Mouse (Mus musculus) lung, postnatal 10 days (tissue): Measurements from ENCODE around the gene Fgf14.
"Not testable (repeated sequence)": the region's sequence is repeated elsewhere in the genome, so short reads cannot be mapped to it uniquely, and the experiment has no call there.

Source experiments
- DNase-seq: peaks from one replicate; pipeline ENCODE4 v3.0.0; 2021

Gene Fgf14

DNA sequence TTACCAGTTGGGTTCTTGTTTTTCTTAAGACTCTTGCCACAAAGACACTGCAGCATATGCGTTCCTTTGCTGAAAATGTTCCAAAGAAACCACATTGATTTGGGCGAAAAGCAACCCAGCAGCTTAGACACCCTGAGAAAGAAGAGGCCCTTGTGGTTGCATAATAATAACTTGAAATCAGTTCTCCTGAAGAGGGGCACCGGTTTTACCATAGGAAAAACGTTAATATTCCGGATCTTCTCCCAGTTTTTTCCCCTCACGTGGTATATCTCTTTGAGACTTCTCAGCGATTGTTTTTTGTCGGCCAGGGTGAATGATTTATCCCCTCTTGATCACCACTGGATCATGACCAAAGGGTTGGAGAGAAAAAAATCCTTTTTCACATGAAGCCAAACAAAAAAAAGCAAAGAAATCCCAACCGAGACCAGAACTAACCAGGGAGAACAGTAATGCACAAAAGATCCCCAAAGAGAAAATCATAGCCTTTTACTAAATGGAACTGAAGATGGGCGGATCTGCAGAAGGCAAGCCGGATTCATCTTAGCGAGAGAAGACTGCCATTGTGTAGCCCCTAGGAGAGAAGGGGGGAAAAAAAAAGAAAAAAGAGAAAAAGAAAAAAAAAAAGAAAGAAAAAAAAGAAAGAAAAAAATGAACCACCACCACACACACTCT lies at the start of gene Fgf14:
Gene Fgf14 (minus strand): TSS at position 622 of the 672 bp plus-strand sequence.
- DNase-seq = no peak

DNA sequence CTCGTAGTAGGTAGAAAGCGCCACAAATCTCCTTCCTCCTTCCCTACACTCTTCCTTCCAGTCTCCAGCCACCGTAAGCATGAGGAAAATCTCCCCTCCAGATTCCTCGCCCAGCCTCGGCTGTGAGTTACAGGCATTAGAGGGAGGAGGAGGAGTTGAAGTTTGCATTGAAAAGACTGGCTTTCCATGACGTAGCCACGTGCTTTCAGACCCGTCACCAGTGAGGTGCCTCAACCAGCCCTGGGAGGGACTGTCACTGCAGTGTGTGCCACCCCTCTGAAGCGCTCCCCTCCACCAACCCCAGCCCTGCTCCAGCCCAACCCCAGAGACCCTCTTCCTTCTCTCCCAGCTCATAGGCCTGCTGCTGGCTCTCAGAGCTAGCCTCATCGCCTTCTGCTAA lies 452 bp upstream of the Fgf14 start:
- no peak for DNase-seq

GRCm38 (mm10) chr14:124675654-124676505 lies 1.0 kb downstream of the Fgf14 start:
- DNase-seq = no peak

DNA sequence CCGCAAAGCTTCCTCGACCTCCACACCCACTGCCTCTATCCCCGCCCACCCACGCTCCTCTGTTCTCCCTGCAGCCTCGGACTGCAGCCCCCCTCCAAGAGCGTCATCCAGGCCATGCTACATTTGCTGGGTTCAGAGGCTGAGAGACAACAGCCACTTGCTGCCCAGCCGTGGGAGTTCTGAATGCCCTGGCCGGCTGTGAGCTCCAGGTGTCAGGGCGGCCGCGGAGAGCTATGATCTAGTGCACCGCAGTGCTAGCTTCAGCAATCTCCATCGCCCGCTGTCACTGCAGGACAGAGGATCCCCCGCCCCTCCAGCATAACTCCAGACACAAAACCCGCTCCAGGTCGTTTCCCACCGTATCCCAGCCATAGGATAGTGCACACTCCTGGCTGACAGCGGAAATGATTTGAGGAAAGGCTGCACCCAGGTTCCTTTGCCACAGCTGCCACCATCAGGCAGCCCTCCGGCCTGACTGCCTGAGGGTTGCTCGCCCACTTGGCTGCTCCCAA lies 1.7 kb downstream of the Fgf14 start:
- peak; percentile 1 for DNase-seq

DNA sequence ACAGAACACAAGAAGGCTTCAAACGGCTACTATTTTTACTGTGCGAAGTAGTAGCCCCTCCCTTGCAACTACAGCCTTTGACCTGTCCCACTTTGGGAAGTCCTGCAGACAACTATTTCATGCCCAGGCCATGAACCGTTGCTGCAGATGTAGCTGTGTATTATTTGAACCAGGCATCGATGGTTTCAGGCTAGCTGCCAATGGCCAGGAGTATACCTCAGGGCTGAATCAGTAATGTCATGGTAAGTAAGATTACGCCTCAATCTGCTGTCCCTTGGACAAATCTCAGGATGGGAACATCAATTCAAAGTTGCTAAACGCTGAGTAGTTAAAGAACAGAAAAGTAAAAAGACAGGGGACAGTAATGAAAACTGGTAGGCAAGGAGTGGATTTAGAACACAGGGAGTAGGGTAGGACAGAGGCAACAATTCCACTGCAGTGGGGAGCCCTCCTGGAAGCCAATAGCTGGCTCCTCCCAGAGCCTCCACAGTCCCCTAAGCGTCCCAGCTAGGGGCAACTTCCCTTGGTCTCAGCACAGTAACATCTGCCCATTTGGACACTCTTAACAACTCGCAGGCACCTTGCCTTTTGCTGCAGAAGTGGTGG lies 2.3 kb downstream of the Fgf14 start:
- DNase-seq = no peak

- peak; percentile 1 for DNase-seq
Measured at GRCm38 (mm10) chr14:124669739-124670138, 7.2 kb downstream of the Fgf14 start.

GRCm38 (mm10) chr14:124642822-124643221 lies 34.1 kb downstream of the Fgf14 start:
- DNase-seq = no peak

GRCm38 (mm10) chr14:124634881-124635280 lies 42.0 kb downstream of the Fgf14 start:
- DNase-seq = peak; percentile 1

DNA sequence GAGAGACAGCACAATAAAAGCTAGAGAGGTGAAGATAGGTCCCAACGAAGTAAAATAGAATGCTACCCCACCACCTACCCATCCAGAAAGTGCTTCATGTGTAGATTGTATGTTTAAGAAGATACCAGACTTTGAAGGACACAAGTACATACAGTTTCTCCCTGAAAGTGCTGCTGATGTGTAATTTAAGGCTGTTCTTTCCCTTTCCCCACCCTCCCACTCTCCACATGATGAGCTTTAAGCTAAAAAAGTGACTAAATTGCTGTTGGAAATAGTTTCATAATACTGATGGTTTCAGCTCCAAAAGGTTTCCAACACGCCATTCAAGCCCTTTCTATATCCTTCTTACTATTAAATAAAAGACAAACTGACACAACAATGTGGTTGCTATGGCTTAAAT lies 63.5 kb downstream of the Fgf14 start:
- DNase-seq = no peak

GRCm38 (mm10) chr14:124606036-124606711 lies 70.8 kb downstream of the Fgf14 start:
- no peak for DNase-seq

GRCm38 (mm10) chr14:124605031-124605743 lies 71.7 kb downstream of the Fgf14 start:
- no peak for DNase-seq

GRCm38 (mm10) chr14:124576571-124576970 lies 100.4 kb downstream of the Fgf14 start:
- DNase-seq = no peak

- no peak for DNase-seq
Measured at GRCm38 (mm10) chr14:124575130-124575885, 101.6 kb downstream of the Fgf14 start.

DNA sequence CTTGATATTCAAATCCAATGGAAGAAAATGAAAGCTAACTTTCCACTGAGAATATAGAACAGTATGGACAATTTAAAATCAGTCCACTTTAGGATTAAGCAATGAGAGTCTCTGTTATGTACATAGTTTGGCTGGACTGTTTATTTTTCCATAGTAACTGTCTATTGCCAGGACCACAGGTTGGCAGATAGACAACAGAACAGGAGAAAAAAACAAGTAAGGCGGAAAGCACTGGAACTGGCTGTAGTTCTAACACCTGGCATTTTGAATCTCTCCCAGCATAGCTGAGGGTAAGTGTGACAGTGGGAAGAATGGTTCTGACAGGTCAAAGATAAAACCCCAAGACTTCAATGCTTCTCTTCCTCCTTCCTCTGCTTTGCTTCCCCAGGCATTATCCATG lies 110.5 kb downstream of the Fgf14 start:
- DNase-seq = no peak

DNA sequence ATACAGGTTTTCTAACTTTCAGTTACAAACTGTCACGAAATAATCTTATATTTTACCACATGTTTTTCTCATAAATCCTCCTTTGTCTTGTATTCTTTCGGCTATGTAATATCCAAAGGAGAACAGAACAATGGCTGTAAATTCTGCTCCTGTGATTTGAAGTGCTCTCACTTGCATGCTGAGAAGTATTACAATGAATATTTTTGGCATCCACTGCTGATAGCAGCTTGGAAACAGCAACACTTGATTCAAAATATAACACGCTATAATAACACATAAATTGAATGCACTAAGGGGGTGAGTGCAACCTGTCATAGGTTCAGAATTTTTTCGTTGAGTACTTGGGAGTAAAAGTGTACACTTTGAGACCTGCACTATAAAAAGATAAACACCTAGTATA lies 115.4 kb downstream of the Fgf14 start:
- no peak for DNase-seq

DNA sequence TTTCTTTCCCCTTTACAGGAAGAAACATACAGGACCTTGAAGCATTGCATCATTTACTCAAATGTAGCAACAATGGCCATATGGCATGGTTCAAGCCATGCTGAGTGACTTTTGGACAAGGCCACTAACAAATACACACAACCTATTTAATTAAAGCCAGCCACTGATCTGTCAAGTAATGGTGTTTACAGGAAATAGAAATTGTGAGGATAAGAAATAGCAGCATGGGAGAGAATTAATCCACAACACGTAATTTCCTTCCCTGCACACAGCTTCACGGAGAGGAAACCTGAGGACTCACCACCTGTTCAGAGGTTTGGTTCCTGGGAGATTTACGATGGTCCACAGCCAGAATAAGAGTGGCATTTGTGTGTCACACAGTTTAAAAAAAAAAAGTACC lies 140.8 kb downstream of the Fgf14 start:
- no peak for DNase-seq

GRCm38 (mm10) chr14:124535376-124535775 lies 141.6 kb downstream of the Fgf14 start:
- DNase-seq = not testable (repeated sequence)

GRCm38 (mm10) chr14:124532051-124532450 lies 144.9 kb downstream of the Fgf14 start:
- DNase-seq = no peak

GRCm38 (mm10) chr14:124512009-124512408 lies 164.9 kb downstream of the Fgf14 start:
- DNase-seq = no peak

DNA sequence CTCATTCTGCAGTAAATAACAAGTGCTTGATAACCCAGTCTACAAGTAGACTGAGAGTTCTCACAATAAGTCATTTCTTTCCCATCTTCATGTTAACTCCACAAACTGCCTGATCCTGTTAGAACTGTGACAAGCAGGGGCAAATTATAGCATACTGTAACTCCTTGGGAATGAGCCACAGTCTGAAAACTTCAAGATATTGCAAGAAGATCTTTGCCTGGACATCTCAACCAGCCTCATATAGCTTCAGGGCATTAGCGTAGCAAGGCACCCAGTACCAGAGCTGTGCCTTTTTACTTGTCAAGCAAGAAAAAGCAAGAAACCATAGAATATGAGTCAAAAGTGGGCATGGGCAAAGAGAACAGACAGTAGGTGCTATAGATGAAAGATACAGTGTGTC lies 188.0 kb downstream of the Fgf14 start:
- no peak for DNase-seq

GRCm38 (mm10) chr14:124485261-124485660 lies 191.7 kb downstream of the Fgf14 start:
- DNase-seq = no peak
